ENCODE assay signal across 9 mouse cellular contexts in genomic region chr3:134303492-134303808, GRCm38 (mm10).
A peak's percentile ranks its signal among the peaks of the same experiment; 100 is the strongest.
DNase-seq lines count a peak whose midpoint lies in the region; ATAC-seq and TF ChIP-seq lines count a peak whose summit lies in the region.
"Had no signal": no experiment of that assay in that cellular context is flagged by ENCODE, and none has a peak within 500 bp of the region (broad histone marks: within the 10 kb centered on the region; RNA-seq: fewer than 3 reads in every experiment).

No protein-coding gene starts in this region.

- H3K9ac ChIP-seq in heart, embryonic 11.5 days (ENCODE audit: low read depth, low read length) = peak overlapping the region; percentile 22; the same call in 1 of the 2 replicates
- H3K9ac ChIP-seq in CH12.LX (ENCODE audit: insufficient read depth, low read depth) = no peak overlapping the region
- H3K9ac ChIP-seq in forebrain, embryonic 12.5 days = 0 out of 2 replicates have a peak overlapping the region, but pooled peaks have one; percentile 29

- no peak for DNase-seq in heart, adult 8-10 months (ENCODE audit: low spot score)
- DNase-seq in CH12.LX (ENCODE audit: extremely low read depth) = no peak
- peak; percentile 48 for DNase-seq in mesoderm, embryonic 11.5 days (ENCODE audit: low read depth, low spot score)
- no peak for DNase-seq in frontal cortex, postnatal 10 days (ENCODE audit: low spot score in 2 of 2)
- DNase-seq in right cerebral cortex, adult 18-20 months = no peak
- no peak for DNase-seq in left cerebral cortex, adult 18-20 months (ENCODE audit: low spot score in 2 of 2)
- DNase-seq: lung, postnatal 36 days had no signal

- WGBS in heart, embryonic 11.5 days (ENCODE audit: insufficient replicate concordance) = 33% methylated on average over 3 of the region's 3 CpGs
- WGBS in forebrain, embryonic 12.5 days = 5% methylated on average over 3 of the region's 3 CpGs

- TF ChIP-seq CTCF in CH12.LX (conservative IDR thresholded peaks at IDR 0.05 in 1 of 2, IDR thresholded peaks at IDR 0.05 in 1 of 2; ENCODE audit: low read depth in 2 of 2, low read length in 2 of 2) = no peak

- no peak overlapping the region for H3K27ac ChIP-seq in heart, embryonic 11.5 days (ENCODE audit: low read depth, low read length)
- H3K27ac ChIP-seq in CH12.LX (ENCODE audit: insufficient read depth, low read depth) = no peak overlapping the region
- H3K27ac ChIP-seq in forebrain, embryonic 12.5 days = peak overlapping the region; percentile 77

- 0 out of 2 replicates have a peak, but pooled peaks cover 2% of the 10 kb centered on the region for H3K4me1 ChIP-seq in heart, embryonic 11.5 days (ENCODE audit: control insufficient read depth, insufficient read depth, low read length)
- H3K4me1 ChIP-seq in CH12.LX (ENCODE audit: control insufficient read depth in 1 of 2, insufficient read depth in 2 of 2) = peaks cover 0 to 5% of the 10 kb centered on the region in 2 experiments; a peak in 1 of 4 replicates
- peaks cover 60% of the 10 kb centered on the region for H3K4me1 ChIP-seq in forebrain, embryonic 12.5 days

- no peak for ATAC-seq in heart, embryonic 11.5 days (replicated peaks; ENCODE audit: insufficient number of reproducible peaks, low FRiP score, low TSS enrichment)
- peak; percentile 42; the same call in 1 of the 2 replicates for ATAC-seq in forebrain, embryonic 12.5 days (ENCODE audit: low FRiP score)

- H3K4me2 ChIP-seq in heart, embryonic 11.5 days = peak overlapping the region; percentile 58
- peak overlapping the region; percentile 37; the same call in 1 of the 2 replicates for H3K4me2 ChIP-seq in CH12.LX (ENCODE audit: insufficient read depth, low read depth, poor library complexity, severe bottlenecking)
- peak overlapping the region; percentile 57 for H3K4me2 ChIP-seq in forebrain, embryonic 12.5 days

- H3K27me3 ChIP-seq in heart, embryonic 11.5 days (ENCODE audit: control insufficient read depth, insufficient read depth, low read length) = no peaks in the 10 kb centered on the region
- no peaks in the 10 kb centered on the region for H3K27me3 ChIP-seq in CH12.LX (replicated peaks)
- no peaks in the 10 kb centered on the region for H3K27me3 ChIP-seq in forebrain, embryonic 12.5 days

- no peak for TF ChIP-seq RAD21 in CH12.LX (IDR thresholded peaks at IDR 0.05; ENCODE audit: low read depth, low read length)

- dilution Hi-C loops in CH12.LX (cut with MboI; ENCODE audit: extremely low pct_ligation_motif_present, extremely low pct_unique_long_range_greater_than_20kb, low sequenced_read_pairs) = no loop called here

- in situ Hi-C loops in CH12.LX (cut with MboI; ENCODE audit: low pct_ligation_motif_present, low pct_unique_long_range_greater_than_20kb, low sequenced_read_pairs) = no loop called here

- TF ChIP-seq EP300 in CH12.LX (IDR thresholded peaks at IDR 0.05; ENCODE audit: low read length) = no peak

- H3K36me3 ChIP-seq in heart, embryonic 11.5 days (ENCODE audit: control insufficient read depth, insufficient read depth, low read length) = no peaks in the 10 kb centered on the region
- no peaks in the 10 kb centered on the region for H3K36me3 ChIP-seq in CH12.LX (replicated peaks in 1 of 2; ENCODE audit: control insufficient read depth in 1 of 2, insufficient read depth in 1 of 2, low read length in 1 of 2)
- H3K36me3 ChIP-seq in forebrain, embryonic 12.5 days (replicated peaks) = no peaks in the 10 kb centered on the region

- TF ChIP-seq POLR2A in CH12.LX (IDR thresholded peaks at IDR 0.05; ENCODE audit: low read depth, low read length) = no peak

- H3K79me2 ChIP-seq in CH12.LX (replicated peaks; ENCODE audit: control insufficient read depth, extremely low read depth, insufficient read depth, poor library complexity, severe bottlenecking) = no peaks in the 10 kb centered on the region

- peak overlapping the region; percentile 36 for H3K4me3 ChIP-seq in heart, embryonic 11.5 days (ENCODE audit: low read depth, low read length)
- H3K4me3 ChIP-seq in CH12.LX (replicated peaks in 1 of 3; ENCODE audit: low read depth in 2 of 3, low read length in 2 of 3, poor library complexity in 1 of 3) = no peak overlapping the region
- H3K4me3 ChIP-seq in forebrain, embryonic 12.5 days (replicated peaks) = peak overlapping the region; percentile 32

- H3K9me3 ChIP-seq in heart, embryonic 11.5 days (replicated peaks; ENCODE audit: control insufficient read depth, low read length) = no peaks in the 10 kb centered on the region
- no peaks in the 10 kb centered on the region for H3K9me3 ChIP-seq in CH12.LX (replicated peaks; ENCODE audit: low read length)
- H3K9me3 ChIP-seq in forebrain, embryonic 12.5 days = no peaks in the 10 kb centered on the region

TF ChIP-seq in CH12.LX, 34 proteins besides CTCF, POLR2A, EP300 and RAD21:
- no peak for TF ChIP-seq E2F4 (IDR thresholded peaks at IDR 0.05; ENCODE audit: insufficient replicate concordance, low read depth, low read length)
- TF ChIP-seq JUND (conservative IDR thresholded peaks at IDR 0.05; ENCODE audit: low read depth, low read length) = no peak
- TF ChIP-seq ZC3H11A (IDR thresholded peaks at IDR 0.05; ENCODE audit: low read depth, low read length) = no peak
- no peak for TF ChIP-seq MXI1 (IDR thresholded peaks at IDR 0.05; ENCODE audit: low read depth, low read length)
- TF ChIP-seq ETS1 (conservative IDR thresholded peaks at IDR 0.05; ENCODE audit: low read depth, low read length) = no peak
- no peak for TF ChIP-seq UBTF (IDR thresholded peaks at IDR 0.05; ENCODE audit: low read depth, low read length)
- TF ChIP-seq RCOR1 (conservative IDR thresholded peaks at IDR 0.05; ENCODE audit: low read depth, low read length) = no peak
- no peak for TF ChIP-seq POLR2AphosphoS2 (IDR thresholded peaks at IDR 0.05; ENCODE audit: low read depth, low read length)
- TF ChIP-seq HCFC1 (IDR thresholded peaks at IDR 0.05; ENCODE audit: low read depth, low read length) = no peak
- no peak for TF ChIP-seq TBP (conservative IDR thresholded peaks at IDR 0.05; ENCODE audit: low read depth, low read length)
- no peak for TF ChIP-seq GABPA (IDR thresholded peaks at IDR 0.05; ENCODE audit: insufficient replicate concordance, low read depth, low read length)
- TF ChIP-seq MAFK (IDR thresholded peaks at IDR 0.05; ENCODE audit: insufficient replicate concordance, low read length) = no peak
- TF ChIP-seq ZKSCAN1 (IDR thresholded peaks at IDR 0.05; ENCODE audit: borderline replicate concordance, low read depth, low read length) = no peak

Comparison
In these comparisons a context has a peak if more than half of its experiments do, and no peak if none do; other contexts are left out.
1. H3K4me3 ChIP-seq: peak in heart, embryonic 11.5 days (single experiment) and forebrain, embryonic 12.5 days (single experiment); none in CH12.LX (0 of 3).
2. Peak in every context shown above with its lines, with median percentiles within 50 percentile points of each other: H3K4me2 ChIP-seq.